Mouse (Mus musculus) left cerebral cortex, postnatal 36 days (tissue): ENCODE measurements around the gene Ergic1. TPM values are rescaled to one million over a fixed set of nuclear protein-coding genes. Genes with fewer than 3 reads are reported as not detected.

Experiments used
- DNase-seq, 2 experiments: peaks; one replicate each; pipeline ENCODE4 v3.0.0; 2021 to 2022; ENCODE audit warnings: low spot score in 2 of 2, mixed read lengths in 1 of 2
- intact Hi-C: fragments of 180-260 bp; cut with DNase I; formaldehyde crosslinking; loops from one replicate; pipeline ENCODE4 v1.15.1; 2025
- total RNA-seq, 2 experiments: library from RNA; stranded (reverse); gene quantifications; 2 replicates each; pipeline ENCODE4 v1.2.3; 2021

The Ergic1 gene
- total RNA-seq, 2 experiments from 2014 or later, result 154 TPM

GRCm38 (mm10) chr17:26643456-26643855 lies 82.2 kb downstream of the Ergic1 start:
- DNase-seq, result peak in 1 of 2 experiments; percentile 68
- intact Hi-C loops, result loop anchor here (10.0 kb wide), 1 partner anchor 329 kb away; no protein-coding TSS in a partner anchor

DNA sequence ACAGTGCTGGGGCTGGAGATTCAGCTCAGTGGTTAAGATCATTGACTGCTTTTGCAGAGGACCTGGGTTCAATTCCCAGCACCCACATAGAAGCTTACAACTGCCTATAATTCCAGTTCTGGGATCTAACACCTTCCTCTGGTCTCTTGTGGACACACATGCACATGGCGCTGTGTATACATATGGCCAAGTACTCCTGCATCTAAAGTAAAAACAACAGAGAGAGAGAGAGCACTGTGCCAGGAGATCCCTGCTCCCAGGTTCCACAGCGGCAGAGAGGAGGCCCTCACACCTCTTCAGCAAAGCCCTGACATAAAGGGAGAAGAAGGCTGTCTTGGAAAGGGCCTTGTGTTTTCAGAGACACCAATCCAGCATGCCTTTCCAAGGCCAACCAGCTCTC lies 82.7 kb downstream of the Ergic1 start:
- DNase-seq, result no peak

DNA sequence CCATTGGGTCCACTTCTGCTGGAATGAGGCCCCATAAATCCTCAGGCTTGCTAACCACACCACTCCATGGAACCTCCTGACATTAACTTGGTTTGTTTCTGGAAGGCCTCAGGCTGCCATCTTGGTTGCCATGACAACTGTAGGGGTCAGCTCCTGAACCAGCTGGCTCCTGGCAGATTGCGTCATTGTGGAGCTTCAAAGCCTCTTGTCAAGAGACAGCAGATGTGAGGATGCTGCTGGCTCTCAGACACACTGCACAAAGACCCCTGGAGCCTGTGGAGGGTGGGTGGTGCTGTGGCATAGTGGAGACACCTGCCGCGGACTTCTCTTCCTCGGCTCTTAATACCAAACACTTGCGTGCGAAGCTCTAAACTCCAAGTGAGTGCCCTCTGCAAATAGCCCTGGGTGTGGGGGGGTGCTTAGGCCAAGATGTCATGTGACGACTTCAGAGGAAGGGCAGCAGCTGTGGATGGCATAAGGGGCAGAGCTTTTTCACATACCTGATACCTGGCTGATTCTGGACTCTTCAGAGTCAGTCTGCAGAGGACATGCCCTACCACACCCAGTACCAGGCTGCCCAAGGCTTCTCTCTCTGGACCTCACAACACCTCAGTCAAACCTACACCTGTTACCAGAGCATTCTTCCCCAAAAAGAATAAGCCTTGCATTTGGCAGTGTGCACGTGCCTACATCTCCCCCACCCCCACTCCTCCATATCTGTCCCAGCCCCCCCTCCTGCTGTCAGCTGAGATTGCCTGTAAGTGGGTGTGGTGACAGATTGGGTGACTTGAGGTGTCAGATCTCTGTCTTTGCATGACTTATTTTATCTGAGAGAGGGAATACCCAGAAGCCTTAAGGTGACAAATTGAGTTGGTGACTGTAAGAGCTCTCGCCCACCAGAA lies 83.5 kb downstream of the Ergic1 start:
- intact Hi-C loops, result loop anchor here (10.0 kb wide), 1 partner anchor 330 kb away; no protein-coding TSS in a partner anchor
- DNase-seq, result no peak

More for the DNA sequence above, 82.7 kb downstream of the Ergic1 start:
- intact Hi-C loops, result loop anchor here (10.0 kb wide), 1 partner anchor 329 kb away; no protein-coding TSS in a partner anchor

- no peak for DNase-seq
- intact Hi-C loops, result loop anchor here (10.0 kb wide), 1 partner anchor 331 kb away; no protein-coding TSS in a partner anchor
Measured at GRCm38 (mm10) chr17:26645411-26645854, 84.1 kb downstream of the Ergic1 start.

GRCm38 (mm10) chr17:26647283-26647682 lies 86.0 kb downstream of the Ergic1 start:
- DNase-seq, result no peak
- intact Hi-C loops, result loop anchor here (10.0 kb wide), 1 partner anchor 332 kb away; no protein-coding TSS in a partner anchor

DNA sequence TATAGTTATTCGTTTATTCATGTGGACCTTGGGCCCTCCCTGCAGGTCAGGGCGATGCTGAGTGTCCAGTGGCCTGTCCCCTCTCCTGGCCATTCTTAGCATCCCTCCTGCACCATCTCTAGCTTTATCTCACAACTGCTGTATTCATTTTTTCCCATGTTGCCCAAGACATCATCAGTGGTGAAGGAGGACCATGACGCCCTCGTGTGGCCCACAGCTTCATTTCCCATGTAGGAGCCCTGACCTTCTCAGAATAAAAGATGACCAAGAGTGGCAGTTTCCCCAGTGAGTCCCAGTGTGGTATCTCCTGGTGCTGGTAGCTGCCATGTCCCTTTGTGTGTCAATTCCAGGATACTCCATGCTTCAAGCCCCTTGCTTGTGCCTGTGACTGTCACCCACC lies 88.3 kb downstream of the Ergic1 start:
- DNase-seq, result no peak
- intact Hi-C loops, result loop anchor here (10.0 kb wide), 1 partner anchor 335 kb away; no protein-coding TSS in a partner anchor

DNA sequence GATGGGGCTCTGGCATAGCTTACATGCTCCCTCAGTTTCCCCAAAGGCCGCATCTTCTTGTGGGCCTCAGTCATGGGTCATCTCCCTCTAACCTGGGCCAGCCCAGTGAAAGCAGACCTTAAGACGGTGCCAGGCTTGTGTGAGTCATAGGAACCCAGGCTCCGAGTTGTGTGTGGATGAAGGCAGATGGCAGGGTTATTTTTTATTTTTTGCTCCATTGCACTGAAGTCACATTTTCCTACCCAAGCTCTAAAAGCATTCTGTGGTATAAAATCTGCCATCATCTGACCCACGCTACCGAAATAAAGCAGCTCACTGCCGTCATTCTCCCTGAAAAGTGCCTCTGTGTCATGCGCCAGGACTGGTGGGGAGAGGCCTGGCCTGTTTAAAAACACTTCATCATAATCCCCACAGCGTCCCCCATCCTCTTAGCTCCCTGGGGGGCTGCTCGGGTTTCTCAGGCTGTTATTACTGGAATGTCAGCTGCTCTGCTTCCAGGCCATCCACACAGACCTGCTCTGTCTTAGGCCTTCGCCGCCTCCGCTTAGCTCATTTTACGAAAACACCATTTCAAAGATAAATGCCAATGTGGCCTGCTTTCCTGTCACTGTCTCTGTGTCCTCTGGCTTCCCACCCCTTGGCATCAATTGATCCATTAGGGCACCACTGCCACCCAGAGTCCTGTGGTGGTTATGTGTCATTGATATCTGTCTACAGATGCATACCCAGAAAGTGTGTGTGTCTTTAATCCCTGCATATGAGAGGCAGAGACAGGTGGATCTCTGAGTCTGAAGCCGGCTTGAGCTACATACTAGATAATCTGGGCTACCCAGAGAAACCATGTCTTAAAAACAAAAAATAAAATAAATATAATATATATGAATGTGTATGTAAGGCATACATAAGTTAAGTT lies 89.4 kb downstream of the Ergic1 start:
- intact Hi-C loops, result no loop called here
- DNase-seq, result peak in 1 of 2 experiments; percentile 58

DNA sequence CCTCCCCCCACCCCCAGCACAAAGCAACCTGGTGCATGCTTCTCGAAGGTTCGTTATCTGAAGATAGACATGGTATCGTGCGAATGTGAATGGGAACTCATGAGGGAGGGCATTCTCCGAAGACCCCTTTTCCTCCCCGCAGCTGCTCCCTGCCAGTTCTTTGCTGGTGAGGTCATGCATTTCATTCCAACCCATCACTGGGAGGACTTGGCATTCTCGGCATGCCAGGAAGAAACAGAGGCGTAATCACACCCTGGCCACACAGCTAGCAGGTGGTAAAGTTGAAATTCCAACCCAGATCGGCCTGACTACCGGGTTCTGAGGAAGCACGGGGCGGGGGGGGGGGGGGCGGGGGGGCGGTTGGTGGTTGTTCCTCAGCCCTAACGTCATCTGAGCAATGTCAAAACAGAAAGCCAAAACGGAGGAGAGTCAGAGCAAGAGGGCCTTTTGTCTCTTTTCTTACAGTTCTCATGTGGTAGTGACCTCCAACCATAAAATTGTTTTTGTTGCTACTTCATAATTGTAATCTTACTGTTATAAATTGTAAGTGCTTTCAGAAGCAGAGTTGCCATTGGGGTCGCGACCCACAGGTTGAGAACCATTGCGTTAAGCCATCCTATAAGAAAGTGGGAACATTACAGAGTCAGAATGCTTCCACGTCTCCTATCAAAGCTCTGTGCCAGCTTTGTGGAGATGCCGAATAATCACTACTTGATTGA lies 97.7 kb downstream of the Ergic1 start:
- DNase-seq, result no peak

DNA sequence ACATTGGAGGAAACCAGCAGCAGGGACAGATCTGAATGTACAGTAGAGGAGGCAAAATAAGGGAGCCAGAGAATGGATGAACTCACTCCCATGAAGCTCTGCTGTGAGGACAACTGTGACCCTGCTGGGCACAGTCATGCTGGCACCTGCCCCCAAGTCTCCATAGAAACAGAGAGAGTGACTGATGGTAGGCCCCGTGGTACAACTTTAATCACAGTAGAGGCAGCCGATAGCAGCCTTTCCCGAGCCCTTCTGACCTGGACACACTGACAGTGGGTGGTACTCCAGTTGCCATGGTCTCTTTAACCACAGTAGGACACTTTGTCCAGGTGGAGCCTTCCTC lies 98.3 kb downstream of the Ergic1 start:
- intact Hi-C loops, result no loop called here
- DNase-seq, result no peak

More for the DNA sequence above, 97.7 kb downstream of the Ergic1 start:
- intact Hi-C loops, result no loop called here

DNA sequence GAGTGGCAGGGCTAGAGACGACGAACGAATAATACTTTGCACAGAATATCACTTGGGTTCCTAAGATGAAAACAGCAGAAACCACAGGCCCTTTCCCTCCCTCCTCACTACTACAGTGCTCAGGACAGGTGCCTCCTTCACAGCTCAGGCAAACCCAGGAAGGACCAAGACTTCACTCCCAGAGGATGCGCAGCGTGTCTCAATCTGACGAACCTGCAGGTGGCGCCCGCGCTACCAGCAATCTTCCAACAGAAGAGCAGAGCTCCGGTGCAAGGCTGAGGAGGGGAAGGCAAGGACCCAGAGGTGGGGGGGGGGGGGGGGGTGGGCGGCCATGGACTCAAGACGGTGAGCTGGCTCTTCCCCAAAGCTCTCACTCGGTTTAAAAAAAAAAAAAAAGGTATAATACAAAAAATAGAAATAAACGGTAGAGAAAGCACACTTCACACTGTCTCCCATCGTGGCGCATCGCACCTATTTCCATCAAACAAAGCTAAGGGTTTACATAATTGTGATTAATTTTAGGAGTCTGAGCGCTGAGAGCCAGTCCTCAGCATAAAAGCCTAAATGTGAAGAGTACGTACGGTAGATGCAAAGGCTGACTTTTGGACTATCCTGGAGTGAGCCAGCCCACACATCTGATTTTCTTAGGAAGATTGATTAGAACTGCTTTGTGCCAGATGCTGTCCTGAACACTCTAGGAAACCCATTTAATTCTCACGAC lies 99.1 kb downstream of the Ergic1 start:
- intact Hi-C loops, result loop anchor here (5.0 kb wide), 1 partner anchor 57 kb away; the partner anchor contains the start of gene Crebrf
- peak; percentile 86 to 88 for DNase-seq

- DNase-seq, result no peak
- intact Hi-C loops, result loop anchor here (2.0 to 5.0 kb wide), 2 partner anchors 55 to 223 kb away; partner anchors contain the start of gene Crebrf
Measured at GRCm38 (mm10) chr17:26662204-26662603, 100.9 kb downstream of the Ergic1 start.

- intact Hi-C loops, result loop anchor here (2.0 to 5.0 kb wide), 2 partner anchors 54 to 222 kb away; partner anchors contain the start of gene Crebrf
- peak; percentile 93 for DNase-seq
Measured at GRCm38 (mm10) chr17:26662978-26663683, 101.8 kb downstream of the Ergic1 start, which contains the start of gene Atp6v0e. Gene Atp6v0e, plus strand, starts transcription at chr17:26663231.

DNA sequence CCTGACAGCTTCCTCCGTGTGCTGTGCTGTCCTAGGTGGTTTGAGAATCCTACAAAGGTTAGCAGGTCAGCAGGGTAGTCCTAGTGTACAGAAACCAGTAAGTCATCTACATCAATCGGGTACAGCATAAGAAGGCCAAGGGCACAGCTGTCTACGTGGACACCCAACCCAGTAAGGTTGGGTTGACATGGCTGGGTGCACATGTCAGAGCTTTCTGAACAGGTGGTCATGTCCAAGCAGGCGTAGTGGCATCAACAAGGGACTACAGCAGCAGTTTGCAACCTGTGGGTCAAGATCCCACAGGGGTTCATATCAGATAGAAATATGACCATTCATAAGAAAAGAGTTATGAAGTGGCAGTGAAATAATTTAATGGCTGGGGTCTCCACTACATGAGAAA lies 104.3 kb downstream of the Ergic1 start:
- no peak for DNase-seq
- intact Hi-C loops, result no loop called here

DNA sequence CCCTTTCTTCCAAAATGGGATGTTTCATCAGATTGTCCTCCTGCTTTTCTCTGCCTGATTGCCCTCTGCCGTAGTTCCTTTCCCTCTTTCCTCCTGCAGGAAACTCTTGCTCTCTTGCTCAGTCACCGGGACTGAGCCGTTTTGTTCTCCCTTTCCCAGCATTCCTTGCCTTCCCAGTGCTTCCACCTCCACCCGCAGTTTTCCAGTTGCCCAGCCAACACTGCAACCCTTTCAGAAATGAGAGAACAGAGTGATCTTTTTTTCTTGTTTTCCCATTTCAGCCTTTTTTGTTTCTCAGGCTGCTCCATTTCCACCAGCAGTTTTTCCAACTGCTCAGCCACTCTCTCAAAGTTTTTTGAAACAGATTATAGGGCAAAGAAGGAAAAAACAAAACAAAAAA lies 110.0 kb downstream of the Ergic1 start:
- no peak for DNase-seq
- intact Hi-C loops, result no loop called here

GRCm38 (mm10) chr17:26675845-26676244 lies 114.6 kb downstream of the Ergic1 start:
- DNase-seq, result no peak
- intact Hi-C loops, result loop anchor here (1.0 to 5.0 kb wide), 2 partner anchors 39 to 456 kb away; partner anchors contain the start of genes Crebrf and Uqcc2

- DNase-seq, result peak; percentile 89 to 92
- intact Hi-C loops, result loop anchor here (1.0 to 5.0 kb wide), 2 partner anchors 39 to 456 kb away; partner anchors contain the start of genes Crebrf and Uqcc2
Measured at GRCm38 (mm10) chr17:26676252-26676615, 114.9 kb downstream of the Ergic1 start.

GRCm38 (mm10) chr17:26676616-26677376 lies 115.5 kb downstream of the Ergic1 start:
- intact Hi-C loops, result loop anchor here (1.0 to 5.0 kb wide), 2 partner anchors 39 to 456 kb away; partner anchors contain the start of genes Crebrf and Uqcc2
- DNase-seq, result no peak
